Mouse (Mus musculus): ENCODE data around the gene Rnf113a1. TPM values are rescaled to one million over a fixed set of nuclear protein-coding genes. Genes with fewer than 3 reads are reported as not detected.
"Not testable (repeated sequence)": the region's sequence is repeated elsewhere in the genome, so short reads cannot be mapped to it uniquely, and the experiment has no call there.

The Rnf113a1 gene
- polyA plus RNA-seq, 1 experiment from 2014 or later, result 11.4 TPM

- no peaks in the 10 kb centered on the region for H3K4me1 ChIP-seq
- H3K9me3 ChIP-seq (replicated peaks), result no peaks in the 10 kb centered on the region
- no peak for DNase-seq (ENCODE audit: low spot score)
- no peak within 1 kb of the TSS for H3K4me3 ChIP-seq
- no peaks in the 10 kb centered on the region for H3K27me3 ChIP-seq (ENCODE audit: low read depth, poor library complexity, severe bottlenecking)
- no peaks in the 10 kb centered on the region for H3K36me3 ChIP-seq
- no peak within 1 kb of the TSS for H3K27ac ChIP-seq
- WGBS, result 88% methylated on average over 10 of the region's 10 CpGs
Observed at GRCm38 (mm10) chrX:37210941-37211340, 19.9 kb downstream of the Rnf113a1 start, which contains the start of gene Gm9. TSS of gene Gm9 (minus strand) at chrX:37211041.

GRCm38 (mm10) chrX:37222158-37222557 is 31.1 kb downstream of the Rnf113a1 start, which contains the start of gene Rhox1:
TSS of gene Rhox1 (minus strand) at chrX:37222258.
- H3K36me3 ChIP-seq; H3K4me3 ChIP-seq; DNase-seq (ENCODE audit: low spot score); H3K27ac ChIP-seq; H3K4me1 ChIP-seq; H3K27me3 ChIP-seq (ENCODE audit: low read depth, poor library complexity, severe bottlenecking); H3K9me3 ChIP-seq (replicated peaks): not testable (repeated sequence)
- WGBS, result 64% methylated on average over 1 of the region's 1 CpGs

Other genes with a start within 250 kb of the Rnf113a1 start
- gene Sept6, start 199.5 kb upstream of the Rnf113a1 start, polyA plus RNA-seq (2016; fragmentation: Nextera tagmentation; extraction: Ambion mirVana), result 38.8 and 59.0 TPM in 2 replicates
- 0.09 and 0.15 TPM in 2 replicates for gene Sowahd, start 142.4 kb upstream of the Rnf113a1 start, polyA plus RNA-seq (2016; fragmentation: Nextera tagmentation; extraction: Ambion mirVana)
- gene Rpl39, start 105.8 kb upstream of the Rnf113a1 start, polyA plus RNA-seq (2016; fragmentation: Nextera tagmentation; extraction: Ambion mirVana), result 429 and 521 TPM in 2 replicates
- 14.0 and 18.4 TPM in 2 replicates for gene Upf3b, start 80.9 kb upstream of the Rnf113a1 start, polyA plus RNA-seq (2016; fragmentation: Nextera tagmentation; extraction: Ambion mirVana)
- 16.8 and 20.2 TPM in 2 replicates for gene Nkap, start 64.5 kb upstream of the Rnf113a1 start, polyA plus RNA-seq (2016; fragmentation: Nextera tagmentation; extraction: Ambion mirVana)
- gene Akap14, start 22.4 kb upstream of the Rnf113a1 start, polyA plus RNA-seq (2016; fragmentation: Nextera tagmentation; extraction: Ambion mirVana), result not detected in 2 replicates
- gene Ndufa1, start 82 bp upstream of the Rnf113a1 start, polyA plus RNA-seq (2016; fragmentation: Nextera tagmentation; extraction: Ambion mirVana), result 329 and 348 TPM in 2 replicates
- not detected in 2 replicates for gene Gm9, start 19.8 kb downstream of the Rnf113a1 start, polyA plus RNA-seq (2016; fragmentation: Nextera tagmentation; extraction: Ambion mirVana)
- not detected in 2 replicates for gene Rhox1, start 31.0 kb downstream of the Rnf113a1 start, polyA plus RNA-seq (2016; fragmentation: Nextera tagmentation; extraction: Ambion mirVana)
- not detected in 2 replicates for gene Rhox2a, start 53.7 kb downstream of the Rnf113a1 start, polyA plus RNA-seq (2016; fragmentation: Nextera tagmentation; extraction: Ambion mirVana)
- gene Rhox3a, start 58.7 kb downstream of the Rnf113a1 start, polyA plus RNA-seq (2016; fragmentation: Nextera tagmentation; extraction: Ambion mirVana), result not detected in 2 replicates
- gene Rhox4a, start 74.1 kb downstream of the Rnf113a1 start, polyA plus RNA-seq (2016; fragmentation: Nextera tagmentation; extraction: Ambion mirVana), result not detected in 2 replicates
- gene Rhox3a2, start 188.8 kb downstream of the Rnf113a1 start, polyA plus RNA-seq (2016; fragmentation: Nextera tagmentation; extraction: Ambion mirVana), result not detected in 2 replicates
- gene Rhox4a2, start 199.6 kb downstream of the Rnf113a1 start, polyA plus RNA-seq (2016; fragmentation: Nextera tagmentation; extraction: Ambion mirVana), result not detected in 2 replicates
- gene Rhox2b, start 220.8 kb downstream of the Rnf113a1 start, polyA plus RNA-seq (2016; fragmentation: Nextera tagmentation; extraction: Ambion mirVana), result not detected in 2 replicates
- gene Rhox4b, start 241.2 kb downstream of the Rnf113a1 start, polyA plus RNA-seq (2016; fragmentation: Nextera tagmentation; extraction: Ambion mirVana), result not detected in 2 replicates

Measured in limb, embryonic 10.5 days (tissue).